Mouse (Mus musculus) kidney, embryonic 16.5 days (tissue): Measurements from ENCODE around the gene Olfr171. TPM values are rescaled to one million over a fixed set of nuclear protein-coding genes. Genes with fewer than 3 reads are reported as not detected.
"Not testable (repeated sequence)": the region's sequence is repeated elsewhere in the genome, so short reads cannot be mapped to it uniquely, and the experiment has no call there.

ENCODE experiments used
- ATAC-seq: fragments of 200-750 bp; cut with Nextera tagmentation; 2 replicates; pipeline ENCODE4 v1.8.0; 2017; ENCODE audit warnings: moderate TSS enrichment; ENCODE audit not compliant: low FRiP score, low TSS enrichment
- H3K27ac ChIP-seq: fragments of 300-500 bp; sonication (generic); 2 replicates; pipeline ENCODE4 v1.5.1; 2014; ENCODE audit warnings: low read length
- H3K27me3 ChIP-seq: fragments of 300-500 bp; sonication (generic); 2 replicates; pipeline ENCODE4 v1.6.1; 2014; ENCODE audit warnings: low read length, control low read depth, mixed read lengths; ENCODE audit not compliant: insufficient read depth
- H3K36me3 ChIP-seq: fragments of 300-500 bp; sonication (generic); 2 replicates; pipeline ENCODE4 v1.6.1; 2014; ENCODE audit warnings: low read length, control low read depth, mixed read lengths; ENCODE audit not compliant: insufficient read depth
- H3K4me1 ChIP-seq: fragments of 300-500 bp; sonication (generic); 2 replicates; pipeline ENCODE4 v1.6.1; 2014; ENCODE audit warnings: low read length, control low read depth, mixed read lengths; ENCODE audit not compliant: insufficient read depth
- H3K4me2 ChIP-seq: fragments of 300-500 bp; sonication (generic); replicated peaks from 2 replicates; pipeline ENCODE4 v1.6.1; 2014; ENCODE audit warnings: low read depth, low read length
- H3K4me3 ChIP-seq: fragments of 300-500 bp; sonication (generic); 2 replicates; pipeline ENCODE4 v1.5.1; 2014; ENCODE audit warnings: mild to moderate bottlenecking, low read length
- H3K9ac ChIP-seq: fragments of 300-500 bp; sonication (generic); replicated peaks from 2 replicates; pipeline ENCODE4 v1.6.1; 2014; ENCODE audit warnings: low read length
- H3K9me3 ChIP-seq: fragments of 300-500 bp; sonication (generic); 2 replicates; pipeline ENCODE4 v1.6.1; 2016; ENCODE audit warnings: low read length, control low read depth
- WGBS: fragments of 180-500 bp; shearing (Covaris S2); extraction: QIAGEN DNeasy Blood & Tissue Kit; methylation state at CpG from one replicate; pipeline ENCODE4 v1.1.7; 2014; 5-methylcytosine and 5-hydroxymethylcytosine counted together
- polyA plus RNA-seq: library from polyadenylated mRNA; unstranded; fragments of >200 nt; fragmentation: Nextera tagmentation; extraction: Ambion mirVana; gene quantifications from 2 replicates; pipeline ENCODE4 v1.2.1, GENCODE M21; 2015

Olfr171 gene
- not detected in 2 replicates for polyA plus RNA-seq

GRCm38 (mm10) chr16:19629816-19630215 is at the start of gene Olfr171:
Olfr171 (minus strand) TSS chr16:19629916.
- H3K9ac ChIP-seq, result no peak within 1 kb of the TSS
- H3K4me2 ChIP-seq, result no peak within 1 kb of the TSS
- WGBS, result 79% methylated on average over 1 of the region's 1 CpGs
- H3K4me3 ChIP-seq, result no peak within 1 kb of the TSS
- H3K4me1 ChIP-seq, result no peaks in the 10 kb centered on the region
- H3K27me3 ChIP-seq, result no peaks in the 10 kb centered on the region
- no peaks in the 10 kb centered on the region for H3K9me3 ChIP-seq
- no peaks in the 10 kb centered on the region for H3K36me3 ChIP-seq
- no peak within 1 kb of the TSS for H3K27ac ChIP-seq
- ATAC-seq, result no peak

DNA sequence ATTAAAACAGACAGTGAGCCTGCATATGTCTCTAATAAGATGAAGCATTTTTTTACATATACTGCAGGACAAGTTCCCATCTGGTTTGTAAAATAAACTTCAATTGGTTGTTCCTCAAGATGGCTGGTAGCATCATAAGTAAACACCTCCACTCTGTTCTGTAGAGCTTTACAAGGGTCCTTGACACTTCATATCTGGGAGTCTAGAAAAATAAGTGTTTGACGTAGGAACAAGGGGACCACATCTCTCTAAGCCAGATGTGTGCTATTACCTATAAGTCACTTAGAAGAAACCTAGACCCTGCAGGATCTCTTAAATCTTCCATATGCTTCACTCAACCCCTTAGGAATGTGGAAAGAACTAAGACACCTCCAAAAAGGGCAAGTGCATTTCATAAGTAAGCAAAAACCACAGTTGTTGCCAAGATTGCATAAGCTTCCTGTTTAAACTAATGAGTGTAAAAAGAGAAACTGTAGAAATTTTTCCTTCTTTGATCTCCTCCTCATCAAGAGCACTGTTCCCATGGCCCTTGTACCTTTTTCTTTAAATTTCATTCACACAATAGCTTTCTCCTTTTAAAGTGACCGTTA is 41.1 kb upstream of the Olfr171 start:
- 76% methylated on average over 2 of the region's 2 CpGs for WGBS
- no peak overlapping the region for H3K9ac ChIP-seq
- H3K4me2 ChIP-seq, result no peak overlapping the region
- H3K4me1 ChIP-seq, result no peaks in the 10 kb centered on the region
- no peaks in the 10 kb centered on the region for H3K36me3 ChIP-seq
- no peak overlapping the region for H3K4me3 ChIP-seq
- no peaks in the 10 kb centered on the region for H3K27me3 ChIP-seq
- no peaks in the 10 kb centered on the region for H3K9me3 ChIP-seq
- ATAC-seq, result no peak
- no peak overlapping the region for H3K27ac ChIP-seq

DNA sequence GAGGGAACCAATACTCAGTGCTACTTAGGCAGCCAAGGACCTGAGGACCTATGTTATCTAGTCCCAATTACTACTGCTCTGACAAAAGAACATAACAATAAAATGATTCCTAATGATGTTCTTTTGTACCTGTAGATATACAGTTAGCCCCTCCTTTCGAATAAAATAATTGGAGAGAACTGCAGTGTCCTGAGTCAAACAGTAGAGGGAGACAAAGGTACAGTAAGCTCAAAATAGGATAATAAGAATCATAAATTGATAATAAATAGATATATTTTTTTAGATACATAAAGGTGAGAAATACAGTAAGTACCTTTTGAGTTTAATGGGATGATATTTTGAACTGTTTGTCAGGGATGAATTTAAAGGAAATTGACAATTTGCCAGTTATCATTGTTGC is 36.6 kb upstream of the Olfr171 start:
- no peaks in the 10 kb centered on the region for H3K36me3 ChIP-seq
- WGBS, result 53% methylated on average over 1 of the region's 1 CpGs
- H3K9ac ChIP-seq, result no peak overlapping the region
- no peaks in the 10 kb centered on the region for H3K4me1 ChIP-seq
- H3K9me3 ChIP-seq, result no peaks in the 10 kb centered on the region
- H3K4me2 ChIP-seq, result no peak overlapping the region
- no peak for ATAC-seq
- H3K27me3 ChIP-seq, result no peaks in the 10 kb centered on the region
- H3K27ac ChIP-seq, result no peak overlapping the region
- no peak overlapping the region for H3K4me3 ChIP-seq

- H3K36me3 ChIP-seq, ATAC-seq, H3K4me1 ChIP-seq, H3K4me2 ChIP-seq, H3K9me3 ChIP-seq, H3K9ac ChIP-seq, H3K27ac ChIP-seq, H3K27me3 ChIP-seq, H3K4me3 ChIP-seq: not testable (repeated sequence)
- WGBS, result 81% methylated on average over 2 of the region's 2 CpGs
Measured at GRCm38 (mm10) chr16:19611782-19612181, 17.9 kb downstream of the Olfr171 start, which contains the start of gene Olfr170. Olfr170 (minus strand) TSS chr16:19611882.

DNA sequence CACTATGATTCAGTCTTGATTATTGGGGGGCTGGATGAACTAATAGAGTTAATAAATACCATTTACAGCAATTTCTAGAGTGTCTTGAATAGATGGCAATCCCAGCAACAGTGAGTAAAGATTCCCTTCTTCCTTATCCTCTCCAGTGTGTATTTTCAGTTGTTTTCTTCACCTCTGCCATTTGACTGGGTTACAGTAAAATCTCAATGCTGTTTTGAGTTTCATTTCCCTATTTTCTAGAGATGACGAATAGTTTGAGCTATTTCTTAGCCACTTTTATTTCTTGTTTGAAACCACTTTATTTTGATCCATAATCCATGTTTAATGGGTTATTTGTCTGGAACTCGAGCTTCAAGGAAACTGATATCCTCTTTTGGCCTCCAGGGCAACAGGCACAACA is 26.6 kb downstream of the Olfr171 start:
- 68% methylated on average over 2 of the region's 2 CpGs for WGBS
- no peaks in the 10 kb centered on the region for H3K9me3 ChIP-seq
- no peak overlapping the region for H3K4me3 ChIP-seq
- no peak overlapping the region for H3K4me2 ChIP-seq
- H3K9ac ChIP-seq, result no peak overlapping the region
- H3K27ac ChIP-seq, result no peak overlapping the region
- no peak for ATAC-seq
- H3K36me3 ChIP-seq, result no peaks in the 10 kb centered on the region
- H3K4me1 ChIP-seq, result no peaks in the 10 kb centered on the region
- H3K27me3 ChIP-seq, result no peaks in the 10 kb centered on the region

Other genes with a start within 250 kb of the Olfr171 start
- not detected in 2 replicates for gene Olfr165, start 206.8 kb downstream of the Olfr171 start, polyA plus RNA-seq
- gene Olfr166, start 146.2 kb downstream of the Olfr171 start, polyA plus RNA-seq, result not detected in 2 replicates
- gene Olfr167, start 107.7 kb downstream of the Olfr171 start, polyA plus RNA-seq, result not detected in 2 replicates
- gene Olfr168, start 94.4 kb downstream of the Olfr171 start, polyA plus RNA-seq, result not detected in 2 replicates
- gene Olfr169, start 58.1 kb downstream of the Olfr171 start, polyA plus RNA-seq, result not detected in 2 replicates
- not detected in 2 replicates for gene Olfr170, start 18.0 kb downstream of the Olfr171 start, polyA plus RNA-seq
- 0.10 and 0.52 TPM in 2 replicates for gene Lamp3, start 76.5 kb upstream of the Olfr171 start, polyA plus RNA-seq
- gene B3gnt5, start 130.3 kb upstream of the Olfr171 start, polyA plus RNA-seq, result 10.5 and 11.6 TPM in 2 replicates